Mouse (Mus musculus): ENCODE measurements around the gene Plod2. TPM values are rescaled to one million over a fixed set of nuclear protein-coding genes. Genes with fewer than 3 reads are reported as not detected.

The Plod2 gene
- total RNA-seq, 2 experiments from 2014 or later: 95.6 to 128 TPM

DNA sequence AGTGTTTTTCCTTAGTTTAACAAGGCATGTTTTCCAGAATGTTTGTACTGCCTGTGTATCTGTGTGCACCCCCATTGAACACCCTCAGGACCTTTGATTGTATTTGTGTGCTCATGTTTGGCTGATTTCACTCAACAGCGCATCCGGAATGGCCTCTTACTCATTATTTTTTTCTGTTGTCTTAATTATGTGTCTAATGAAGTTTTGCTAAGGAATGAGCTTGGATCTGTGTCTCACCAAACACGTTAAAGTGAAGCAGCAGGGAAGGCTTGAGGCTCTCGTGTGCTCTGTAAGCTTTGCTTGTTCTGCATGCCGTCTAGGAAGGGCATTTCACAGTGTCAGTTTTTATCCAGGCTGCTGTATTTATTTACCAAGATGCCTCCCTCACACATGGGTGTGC, 59.5 kb downstream of the Plod2 start:
- DNase-seq: no peak

DNA sequence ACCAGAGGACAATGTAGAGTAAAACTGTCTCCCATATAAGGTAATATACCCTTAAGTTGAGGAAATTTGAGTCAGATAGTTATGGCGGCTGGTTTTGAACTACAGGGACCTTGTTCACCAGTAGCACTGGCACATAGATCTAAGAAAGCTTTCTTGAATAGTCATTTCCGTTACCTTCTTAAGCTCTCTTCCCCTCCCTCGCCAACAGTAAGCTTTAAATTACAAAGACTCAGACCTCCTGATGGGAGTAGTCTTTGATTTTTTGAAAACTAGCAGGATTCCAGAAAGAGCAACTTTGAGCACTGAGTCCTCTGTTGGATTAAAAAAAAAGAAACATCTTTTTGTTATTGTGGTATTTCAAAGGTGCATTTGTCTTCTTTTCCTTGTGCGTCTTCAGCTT, 61.5 kb downstream of the Plod2 start:
- no peak for DNase-seq

DNA sequence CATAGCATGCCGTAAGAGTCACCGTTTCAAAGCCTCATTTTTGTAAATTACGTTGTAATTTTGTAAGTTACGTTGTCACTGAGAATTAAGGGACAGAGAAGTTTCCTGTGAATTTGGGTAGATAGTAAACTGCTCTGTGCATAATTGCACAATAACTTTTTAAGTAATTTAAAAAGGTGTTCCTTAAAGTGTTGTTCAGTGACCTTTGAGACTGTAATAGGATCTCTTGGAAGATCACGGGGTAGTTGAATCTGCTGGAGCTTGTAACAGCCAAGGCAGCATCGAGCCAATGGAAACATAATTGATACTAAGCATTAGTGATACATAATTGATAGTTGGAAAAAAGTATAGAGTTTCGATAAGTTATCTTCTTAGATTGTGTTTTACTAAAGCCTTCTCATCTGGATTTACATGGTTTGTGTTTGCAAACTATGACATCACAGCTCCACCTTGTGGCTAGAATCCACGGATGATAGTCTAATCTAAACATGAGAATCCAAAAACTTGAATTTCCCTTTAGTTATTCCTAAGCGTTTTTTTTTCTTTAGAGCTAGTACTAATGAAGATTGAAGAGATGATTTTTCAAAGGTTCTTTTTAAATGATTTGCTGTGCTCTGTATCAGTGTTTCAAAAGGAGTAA, 68.7 kb downstream of the Plod2 start:
- DNase-seq: peak; percentile 75

DNA sequence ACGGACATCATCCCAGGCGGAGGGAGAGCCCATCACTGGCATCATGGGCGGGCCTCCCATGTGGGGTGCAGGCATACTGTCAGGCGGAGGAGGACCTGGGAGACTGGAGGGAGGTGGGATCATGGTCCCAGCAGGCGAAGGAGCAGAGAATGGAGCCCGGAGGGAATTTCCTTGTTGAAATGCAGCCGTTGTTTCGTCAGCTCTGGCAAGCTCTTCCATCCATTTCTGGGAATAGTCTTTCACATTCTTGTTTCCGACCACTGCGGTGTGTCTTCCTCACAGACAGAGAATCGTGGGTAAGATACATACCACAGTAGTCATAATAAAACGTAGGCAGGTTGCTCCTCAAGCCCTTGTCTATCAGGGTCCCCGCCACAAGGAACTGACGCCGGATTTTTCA, 70.6 kb downstream of the Plod2 start:
- DNase-seq: no peak

DNA sequence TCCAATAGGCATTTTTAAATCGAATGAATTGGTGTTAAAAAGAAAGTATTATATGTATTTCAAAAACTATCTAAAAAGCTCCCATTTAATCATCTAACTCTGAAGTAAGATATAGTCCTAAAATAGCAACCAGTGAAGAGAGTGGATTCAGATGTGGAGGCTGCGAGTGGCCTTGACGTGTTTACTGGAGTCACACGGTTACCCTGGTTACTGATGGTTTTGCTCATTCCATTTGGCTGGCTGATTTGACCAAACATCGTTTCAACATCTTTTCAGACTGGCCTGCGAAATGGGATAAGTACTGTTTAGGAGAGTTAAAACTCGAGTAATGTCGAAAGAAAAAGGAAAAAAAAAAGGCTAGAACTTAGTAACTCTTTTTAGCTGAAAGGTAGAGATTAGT, 71.2 kb downstream of the Plod2 start:
- peak; percentile 43 for DNase-seq

DNA sequence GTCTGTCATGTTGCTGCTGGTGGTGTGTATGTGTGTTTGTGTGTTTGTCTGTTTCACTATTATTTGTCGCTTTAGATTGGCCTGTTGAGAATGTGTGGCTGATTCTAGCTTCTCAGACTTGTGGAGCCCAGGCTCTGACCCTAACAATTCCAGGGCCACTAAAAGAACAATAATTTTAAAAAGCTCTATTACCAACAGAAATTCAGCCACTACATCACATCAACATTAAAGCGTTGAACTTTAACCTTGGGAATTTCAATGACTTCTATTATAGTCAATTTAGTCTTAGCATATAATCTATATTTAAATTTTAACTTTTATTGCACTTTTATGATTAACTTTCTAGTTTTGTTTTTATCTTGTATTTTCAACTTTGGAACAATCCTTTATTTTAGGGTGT, 74.4 kb downstream of the Plod2 start:
- DNase-seq: no peak

DNA sequence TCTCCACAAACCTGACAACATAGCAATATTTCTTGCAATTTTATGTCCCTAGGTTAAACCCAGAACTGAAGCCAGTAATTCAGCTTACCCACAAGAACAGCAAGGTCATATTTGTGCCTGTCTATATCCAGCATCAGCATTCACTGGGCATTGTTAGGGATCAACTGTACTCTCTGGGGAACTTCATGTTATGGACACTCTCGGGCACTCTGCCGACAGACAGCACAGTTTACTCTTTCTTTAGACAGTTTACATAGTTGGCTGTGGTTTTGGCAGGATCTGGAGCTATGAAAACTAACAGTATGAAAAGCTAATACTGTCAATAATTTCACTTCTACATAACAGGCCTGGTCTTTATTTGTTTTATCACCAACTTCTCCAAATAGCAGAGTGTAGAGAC, 75.4 kb downstream of the Plod2 start:
- DNase-seq: no peak

DNA sequence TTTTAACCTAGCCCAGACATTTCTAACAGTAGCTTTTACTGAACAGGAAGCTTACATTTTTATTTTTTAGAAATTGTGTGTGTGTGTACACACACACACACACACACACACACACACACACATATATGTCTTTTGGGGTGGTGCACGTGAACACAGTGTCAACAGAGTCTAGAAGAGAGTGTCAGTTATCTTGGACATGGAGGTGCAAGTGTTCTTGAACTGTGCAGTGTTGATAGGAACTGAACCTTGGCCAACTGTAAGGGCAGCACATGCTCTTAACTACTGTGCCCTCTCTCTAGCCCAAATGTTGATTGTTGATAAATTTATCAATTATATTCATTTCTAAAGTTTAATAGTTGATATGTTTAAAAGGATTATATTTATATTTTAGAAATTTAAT, 78.1 kb downstream of the Plod2 start:
- DNase-seq: no peak

DNA sequence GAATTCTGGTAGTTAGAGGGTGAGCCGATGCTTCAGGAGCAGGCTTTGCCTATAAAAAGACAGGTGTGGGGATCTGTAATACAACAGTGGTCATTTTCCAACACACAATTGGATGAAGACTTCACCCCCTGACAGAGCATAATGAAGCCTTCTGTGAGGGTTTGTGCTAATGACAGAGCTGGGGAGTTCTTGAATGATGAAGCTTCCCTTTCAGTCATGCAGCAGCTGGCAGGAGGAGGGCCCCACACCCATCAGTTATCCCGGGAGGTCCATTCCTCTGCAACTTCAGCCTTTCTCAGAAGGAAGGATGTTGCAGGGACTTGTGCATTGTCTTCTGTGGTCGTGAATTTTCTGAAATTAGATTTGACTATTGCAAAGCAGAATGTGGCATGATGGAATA, 79.2 kb downstream of the Plod2 start:
- no peak for DNase-seq

DNA sequence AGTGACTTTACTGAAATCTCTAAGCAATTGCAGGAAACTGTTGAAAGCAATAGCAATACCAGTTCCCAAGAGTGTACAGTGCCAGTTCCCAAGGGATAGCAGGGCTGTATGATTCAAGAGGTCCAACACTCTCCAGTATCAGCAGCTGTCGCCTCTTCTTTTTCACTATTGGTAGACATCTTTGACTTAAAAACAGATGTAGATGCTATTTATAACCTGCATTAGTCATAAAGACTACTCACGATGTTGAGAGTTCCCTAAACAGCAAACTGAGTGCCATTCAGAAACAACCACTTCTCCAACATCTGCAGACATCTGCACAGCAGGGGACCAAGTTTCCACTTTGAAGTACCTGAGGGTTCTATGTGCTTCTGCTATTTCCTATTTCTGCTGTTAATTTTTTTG, 79.9 kb downstream of the Plod2 start:
- no peak for DNase-seq

DNA sequence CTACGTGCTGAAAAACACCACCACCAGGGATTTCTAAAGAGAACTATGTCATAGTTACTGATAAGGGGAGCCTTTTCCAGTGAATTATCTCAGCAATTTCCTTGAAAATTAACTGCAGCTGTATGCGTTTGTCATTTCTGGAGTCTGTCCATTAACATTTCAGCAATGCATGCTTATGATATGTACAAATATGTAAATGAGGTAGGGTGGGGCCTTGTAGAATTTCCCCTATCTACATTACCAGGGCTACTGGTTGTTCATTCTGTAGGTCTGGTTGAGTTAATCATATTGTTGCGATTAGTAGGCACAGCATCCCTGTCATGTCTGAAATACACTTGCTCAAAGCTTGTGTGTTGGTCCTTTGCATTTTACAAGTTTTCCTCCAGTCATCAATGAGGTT, 92.8 kb downstream of the Plod2 start:
- no peak for DNase-seq

DNA sequence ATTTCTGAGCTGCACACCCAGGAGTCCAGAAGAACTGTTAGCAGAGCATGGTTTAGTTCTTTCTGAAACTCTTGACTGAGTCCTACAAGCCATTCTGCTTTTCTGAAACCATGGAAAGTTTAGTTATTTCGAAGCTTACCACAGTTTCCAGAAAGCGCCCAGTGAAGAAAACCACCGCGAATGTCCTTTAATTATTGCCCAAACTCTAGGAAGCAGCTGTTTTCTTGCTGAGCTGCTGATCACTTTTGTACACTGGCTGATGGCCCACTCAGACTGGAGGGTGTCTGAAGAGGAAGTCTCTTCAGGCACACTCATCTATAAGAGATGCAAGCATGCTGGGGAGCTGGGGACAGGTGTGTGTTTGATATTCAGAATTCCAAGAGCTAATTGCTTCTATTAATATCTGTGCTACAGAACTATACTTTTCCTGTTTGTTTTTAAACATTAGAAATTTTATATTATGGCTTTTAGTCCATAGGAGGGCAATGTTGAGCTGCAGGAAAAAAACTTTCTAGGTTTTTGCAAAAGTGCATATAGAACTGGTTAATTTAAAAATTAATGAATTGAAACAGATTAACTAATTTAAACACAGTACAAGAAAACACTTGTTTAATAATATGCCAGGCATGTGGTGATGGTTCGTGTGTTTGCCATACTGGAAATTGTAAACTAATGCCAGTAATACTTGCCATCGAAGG, 97.3 kb downstream of the Plod2 start:
- DNase-seq: no peak

DNA sequence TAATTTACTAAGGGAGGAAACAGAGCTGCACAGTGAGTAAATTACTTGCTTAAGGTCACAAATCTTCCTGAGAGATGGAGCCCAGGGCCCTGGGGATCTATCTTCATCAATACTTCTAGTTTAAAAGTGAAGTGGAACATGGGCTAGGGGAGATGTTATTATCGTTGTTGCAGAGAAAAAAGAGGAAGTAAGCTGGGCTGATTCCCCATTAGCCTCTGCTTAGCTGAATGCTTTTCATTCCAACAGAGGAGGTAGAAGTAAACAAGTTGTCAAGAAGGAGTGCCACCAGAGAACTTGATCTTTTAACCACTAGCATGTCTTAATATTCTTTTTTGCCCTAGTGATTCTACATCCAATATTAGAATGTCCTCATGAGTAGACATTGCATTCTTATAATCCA, 99.7 kb downstream of the Plod2 start:
- no peak for DNase-seq

Other genes starting within 250 kb of the Plod2 start
- not detected for gene 1700057G04Rik, start 232.8 kb upstream of the Plod2 start, total RNA-seq (2021)
- 10 to 100 TPM; 10.3 to 13.1 TPM for gene Plscr4, start 84.8 kb upstream of the Plod2 start, total RNA-seq (2021)

All from adrenal gland, postnatal 10 days (tissue).